Mouse (Mus musculus) cortical plate, adult 2 months (tissue): Measurements from ENCODE around the gene Tmem56. TPM values are rescaled to one million over a fixed set of nuclear protein-coding genes. Genes with fewer than 3 reads are reported as not detected.

Experiments used
- H3K27ac ChIP-seq: fragments of 200-500 bp; 2 replicates; pipeline ENCODE4 v1.5.1; 2012; ENCODE audit warnings: low read length, control low read depth, inconsistent platforms; ENCODE audit not compliant: insufficient read depth
- H3K4me1 ChIP-seq: fragments of 200-500 bp; 2 replicates; pipeline ENCODE4 v1.6.1; 2011; ENCODE audit warnings: low read length; ENCODE audit not compliant: control insufficient read depth, insufficient read depth
- H3K4me3 ChIP-seq: fragments of 200-500 bp; 2 replicates; pipeline ENCODE4 v1.5.1; 2011; ENCODE audit warnings: mild to moderate bottlenecking, low read length, control low read depth; ENCODE audit not compliant: insufficient read depth
- CTCF ChIP-seq: fragments of 200-500 bp; IDR thresholded peaks from 2 replicates; pipeline ENCODE4 v1.5.1; 2011; ENCODE audit warnings: mild to moderate bottlenecking, control low read depth, low read length; ENCODE audit not compliant: insufficient read depth; ENCODE audit errors: extremely low read depth
- POLR2A ChIP-seq: fragments of 200-500 bp; IDR thresholded peaks from 2 replicates; pipeline ENCODE4 v1.6.1; 2011; ENCODE audit warnings: mild to moderate bottlenecking, low read length, control low read depth; ENCODE audit not compliant: insufficient read depth; ENCODE audit errors: extremely low read depth
- polyA plus RNA-seq: library from polyadenylated mRNA; depleted of rRNA; stranded (reverse); fragments of >200 nt; gene quantifications from 2 replicates; pipeline ENCODE4 v1.2.3, GENCODE M21; 2012

The Tmem56 gene
- polyA plus RNA-seq, 1 experiment, result 25.2 TPM

GRCm38 (mm10) chr3:121312426-121312825 is 29.5 kb upstream of the Tmem56 start:
- TF ChIP-seq POLR2A, result no peak
- no peak for TF ChIP-seq CTCF
- no peaks in the 10 kb centered on the region for H3K4me1 ChIP-seq
- H3K27ac ChIP-seq, result no peak overlapping the region
- no peak overlapping the region for H3K4me3 ChIP-seq

GRCm38 (mm10) chr3:121309896-121310714 is 27.2 kb upstream of the Tmem56 start:
- Histone ChIP-seq H3K4me1 (no peaks in the 10 kb centered on the region), H3K27ac (no peak overlapping the region), H3K4me3 (no peak overlapping the region)
- no peak for TF ChIP-seq POLR2A
- no peak for TF ChIP-seq CTCF

GRCm38 (mm10) chr3:121309429-121309828 is 26.5 kb upstream of the Tmem56 start:
- Histone ChIP-seq H3K27ac (no peak overlapping the region), H3K4me1 (no peaks in the 10 kb centered on the region), H3K4me3 (no peak overlapping the region)
- TF ChIP-seq POLR2A (no peak), CTCF (no peak)

GRCm38 (mm10) chr3:121308935-121309334 is 26.0 kb upstream of the Tmem56 start:
- Histone ChIP-seq H3K4me3 (no peak overlapping the region), H3K27ac (no peak overlapping the region), H3K4me1 (no peaks in the 10 kb centered on the region)
- no peak for TF ChIP-seq POLR2A

DNA sequence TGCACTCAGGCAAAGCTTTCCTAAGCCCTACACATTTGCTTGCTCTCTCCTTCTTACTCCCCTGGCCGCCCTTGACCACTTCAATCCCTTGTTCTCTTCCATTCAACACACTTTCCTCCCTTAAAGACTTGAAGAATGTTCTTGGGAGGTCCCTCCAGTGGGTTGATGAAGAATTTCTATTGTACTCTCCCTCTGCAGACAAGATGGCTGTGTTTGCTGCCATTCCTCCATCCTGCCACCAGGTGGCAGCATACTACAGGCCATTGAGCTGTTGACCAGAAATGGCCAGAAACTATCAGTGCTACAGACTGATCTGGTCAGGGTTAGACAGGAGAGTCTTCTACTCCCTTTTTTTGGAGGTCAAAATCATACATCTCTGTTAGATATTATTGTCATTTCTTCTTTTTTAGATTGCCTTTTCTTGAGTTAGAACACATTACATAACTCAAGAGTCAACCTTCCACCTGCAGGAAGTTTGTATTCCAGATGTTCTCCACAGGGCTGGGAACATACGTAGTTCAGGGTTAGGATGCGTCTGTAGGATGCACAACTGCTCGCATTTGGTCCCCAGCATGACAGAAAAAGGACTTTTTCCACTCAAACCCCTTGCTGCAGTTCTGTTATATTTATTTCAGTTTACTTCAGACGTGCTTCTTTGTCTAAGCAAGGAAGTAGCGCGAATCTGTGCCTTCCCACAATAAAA is 24.8 kb upstream of the Tmem56 start:
- TF ChIP-seq POLR2A (no peak), CTCF (peak; percentile 99)
- Histone ChIP-seq H3K4me3 (no peak overlapping the region), H3K27ac (no peak overlapping the region), H3K4me1 (no peaks in the 10 kb centered on the region)

GRCm38 (mm10) chr3:121306641-121307040 is 23.7 kb upstream of the Tmem56 start:
- no peak overlapping the region for H3K4me3 ChIP-seq
- no peak overlapping the region for H3K27ac ChIP-seq
- H3K4me1 ChIP-seq, result no peaks in the 10 kb centered on the region
- 0 out of 2 replicates have a peak, but pooled peaks have one; percentile 8 for TF ChIP-seq CTCF
- TF ChIP-seq POLR2A, result no peak

DNA sequence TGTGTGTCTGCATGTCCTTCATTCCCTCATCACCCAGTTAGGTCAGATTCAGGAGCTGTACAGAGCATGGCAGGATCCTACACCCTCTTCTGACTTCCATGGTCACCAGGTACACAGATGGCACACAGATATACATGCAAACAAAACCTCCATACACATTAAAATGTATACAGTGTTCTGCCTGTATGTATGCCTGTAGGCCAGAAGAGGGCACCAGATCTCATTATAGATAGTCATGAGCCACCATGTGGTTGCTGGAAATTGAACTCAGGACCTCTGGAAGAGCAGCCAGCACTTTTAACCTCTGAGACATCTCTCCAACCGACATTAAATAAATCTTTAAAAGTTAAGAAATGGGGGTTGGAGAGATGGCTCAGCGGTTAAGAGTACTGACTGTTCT is 11.3 kb upstream of the Tmem56 start:
- Histone ChIP-seq H3K4me1 (no peaks in the 10 kb centered on the region), H3K27ac (no peak overlapping the region), H3K4me3 (no peak overlapping the region)
- TF ChIP-seq CTCF (no peak), POLR2A (no peak)

GRCm38 (mm10) chr3:121291560-121292258 is 8.8 kb upstream of the Tmem56 start, which contains the start of gene Alg14:
Alg14 (plus strand) TSS chr3:121291773.
- H3K4me3 ChIP-seq, result peak within 1 kb of the TSS; percentile 49
- no peaks in the 10 kb centered on the region for H3K4me1 ChIP-seq
- H3K27ac ChIP-seq, result peak within 1 kb of the TSS; percentile 61; the same call in 1 of the 2 replicates
- TF ChIP-seq POLR2A (peak; percentile 93), CTCF (no peak)

DNA sequence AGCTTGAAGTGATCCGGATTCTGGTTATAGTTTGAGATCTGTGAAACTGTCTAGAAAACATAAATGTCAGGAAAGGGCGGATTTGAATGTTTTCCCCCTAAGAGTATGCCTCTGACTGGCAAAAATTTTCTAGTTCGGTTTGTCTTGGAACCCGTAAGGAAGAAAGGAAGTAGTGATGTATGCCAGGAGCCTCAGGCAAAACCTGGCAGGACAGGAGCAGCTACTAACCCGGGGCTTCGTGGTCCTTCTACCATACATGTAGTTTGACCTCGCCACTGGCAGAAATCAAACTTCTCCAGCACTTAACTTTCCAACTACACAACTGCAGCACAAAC is 8.3 kb upstream of the Tmem56 start:
- no peak overlapping the region for H3K27ac ChIP-seq
- H3K4me3 ChIP-seq, result peak overlapping the region; percentile 49
- H3K4me1 ChIP-seq, result no peaks in the 10 kb centered on the region
- no peak for TF ChIP-seq POLR2A
- TF ChIP-seq CTCF, result no peak

DNA sequence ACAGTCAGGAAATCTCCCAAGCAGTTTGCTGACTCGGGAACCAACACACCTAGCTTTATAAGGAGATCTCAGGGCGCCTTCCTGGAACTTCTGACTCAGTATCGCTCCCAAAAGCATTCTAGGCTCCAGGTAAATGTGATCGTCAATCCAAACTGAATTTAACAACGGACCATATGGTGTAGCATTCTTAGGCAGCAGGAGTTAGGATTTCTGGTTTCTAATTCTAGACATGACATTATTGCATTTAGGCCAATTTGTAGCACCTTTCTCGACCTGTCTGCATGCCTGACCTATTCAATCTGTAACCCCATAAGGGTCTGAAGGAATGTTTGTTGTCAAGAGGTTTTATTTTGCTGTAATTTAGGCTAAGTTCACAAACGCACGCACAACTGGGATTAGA is 7.8 kb upstream of the Tmem56 start:
- Histone ChIP-seq H3K4me3 (no peak overlapping the region; the same call in 1 of the 2 replicates), H3K27ac (no peak overlapping the region), H3K4me1 (no peaks in the 10 kb centered on the region)
- TF ChIP-seq CTCF, result no peak
